Mouse (Mus musculus): ENCODE data around the gene Ttc7b. TPM values are rescaled to one million over a fixed set of nuclear protein-coding genes. Genes with fewer than 3 reads are reported as not detected.

The Ttc7b gene
- total RNA-seq, 1 experiment, result 19.0 TPM

GRCm38 (mm10) chr12:100287565-100287964 lies 233.1 kb downstream of the Ttc7b start:
- in situ Hi-C loops (cut with MboI; ENCODE audit: low sequenced_read_pairs in 2 of 2, unreplicated experiment in 2 of 2), result no loop called here
- Histone ChIP-seq H3K9ac (ENCODE audit: insufficient read depth, low read depth, low read length, poor library complexity, severe bottlenecking) (no peak overlapping the region), H3K36me3 (ENCODE audit: control insufficient read depth, insufficient read depth, low read length, poor library complexity, severe bottlenecking) (no peaks in the 10 kb centered on the region), H3K9me3 (ENCODE audit: control insufficient read depth, insufficient read depth, low read depth, low read length) (no peaks in the 10 kb centered on the region), H3K4me3 (ENCODE audit: insufficient read depth in 1 of 2, low read depth in 1 of 2, low read length in 2 of 2, poor library complexity in 1 of 2, severe bottlenecking in 1 of 2) (no peak overlapping the region), H3K27ac (ENCODE audit: insufficient read depth, low read depth, low read length, poor library complexity, severe bottlenecking) (no peak overlapping the region), H3K4me1 (ENCODE audit: control insufficient read depth in 2 of 2, insufficient read depth in 2 of 2, low read length in 2 of 2, poor library complexity in 1 of 2) (0 out of 4 replicates have a peak, but pooled peaks cover 2 to 3% of the 10 kb centered on the region in 2 experiments)
- no peak for DNase-seq (ENCODE audit: low read depth, low spot score)
- TF ChIP-seq HCFC1 (IDR thresholded peaks at IDR 0.05; ENCODE audit: borderline replicate concordance, insufficient read depth, low read length), result no peak
- TF ChIP-seq CHD2 (IDR thresholded peaks at IDR 0.05; ENCODE audit: low read depth, low read length), result no peak
- TF ChIP-seq ZNF384 (IDR thresholded peaks at IDR 0.05; ENCODE audit: low read depth, low read length), result no peak
- no peak for TF ChIP-seq ZC3H11A (IDR thresholded peaks at IDR 0.05; ENCODE audit: borderline replicate concordance, low read depth, low read length)
- TF ChIP-seq MAFK (IDR thresholded peaks at IDR 0.05; ENCODE audit: insufficient read depth, low read depth, low read length), result no peak

DNA sequence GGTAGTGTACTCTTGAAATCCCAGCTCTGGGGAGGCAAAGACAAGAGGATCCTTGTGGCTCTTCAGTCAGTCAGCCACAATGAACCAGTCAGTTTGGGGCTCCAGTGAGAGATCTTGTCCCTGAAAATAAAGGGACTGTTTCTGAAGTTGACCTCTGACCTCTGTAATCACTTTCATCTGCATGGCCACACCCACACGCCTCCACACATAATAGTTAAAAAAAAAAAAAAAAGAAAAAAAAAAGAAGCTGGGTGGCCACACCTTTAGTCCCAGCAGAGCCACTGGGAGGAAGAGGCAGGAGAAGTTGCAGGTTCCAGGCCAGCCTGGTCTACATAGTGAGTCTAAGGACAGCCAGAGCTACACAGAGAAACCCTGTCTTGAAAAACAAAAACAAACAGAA lies 237.3 kb downstream of the Ttc7b start:
- Histone ChIP-seq H3K9me3 (ENCODE audit: control insufficient read depth, insufficient read depth, low read depth, low read length) (no peaks in the 10 kb centered on the region), H3K4me1 (ENCODE audit: control insufficient read depth in 2 of 2, insufficient read depth in 2 of 2, low read length in 2 of 2, poor library complexity in 1 of 2) (0 out of 4 replicates have a peak, but pooled peaks cover under 1 to 2% of the 10 kb centered on the region in 2 experiments), H3K9ac (ENCODE audit: insufficient read depth, low read depth, low read length, poor library complexity, severe bottlenecking) (no peak overlapping the region), H3K4me3 (ENCODE audit: insufficient read depth in 1 of 2, low read depth in 1 of 2, low read length in 2 of 2, poor library complexity in 1 of 2, severe bottlenecking in 1 of 2) (no peak overlapping the region), H3K36me3 (ENCODE audit: control insufficient read depth, insufficient read depth, low read length, poor library complexity, severe bottlenecking) (no peaks in the 10 kb centered on the region), H3K27ac (ENCODE audit: insufficient read depth, low read depth, low read length, poor library complexity, severe bottlenecking) (no peak overlapping the region)
- DNase-seq (ENCODE audit: low read depth, low spot score), result no peak
- in situ Hi-C loops (cut with MboI; ENCODE audit: low sequenced_read_pairs in 2 of 2, unreplicated experiment in 2 of 2), result no loop called here
- peak; percentile 75 for TF ChIP-seq ZNF384 (IDR thresholded peaks at IDR 0.05; ENCODE audit: low read depth, low read length)
- TF ChIP-seq MAFK (IDR thresholded peaks at IDR 0.05; ENCODE audit: insufficient read depth, low read depth, low read length), result no peak

- in situ Hi-C loops (cut with MboI; ENCODE audit: low sequenced_read_pairs in 2 of 2, unreplicated experiment in 2 of 2), result no loop called here
- Histone ChIP-seq H3K36me3 (ENCODE audit: control insufficient read depth, insufficient read depth, low read length, poor library complexity, severe bottlenecking) (no peaks in the 10 kb centered on the region), H3K9me3 (ENCODE audit: control insufficient read depth, insufficient read depth, low read depth, low read length) (no peaks in the 10 kb centered on the region), H3K27ac (ENCODE audit: insufficient read depth, low read depth, low read length, poor library complexity, severe bottlenecking) (no peak overlapping the region), H3K4me3 (ENCODE audit: insufficient read depth in 1 of 2, low read depth in 1 of 2, low read length in 2 of 2, poor library complexity in 1 of 2, severe bottlenecking in 1 of 2) (no peak overlapping the region), H3K4me1 (ENCODE audit: control insufficient read depth in 2 of 2, insufficient read depth in 2 of 2, low read length in 2 of 2, poor library complexity in 1 of 2) (0 out of 4 replicates have a peak, but pooled peaks cover 2% of the 10 kb centered on the region in 2 experiments), H3K9ac (ENCODE audit: insufficient read depth, low read depth, low read length, poor library complexity, severe bottlenecking) (no peak overlapping the region)
- TF ChIP-seq ZC3H11A (IDR thresholded peaks at IDR 0.05; ENCODE audit: borderline replicate concordance, low read depth, low read length) (no peak), CHD2 (IDR thresholded peaks at IDR 0.05; ENCODE audit: low read depth, low read length) (no peak), MAFK (IDR thresholded peaks at IDR 0.05; ENCODE audit: insufficient read depth, low read depth, low read length) (no peak), HCFC1 (IDR thresholded peaks at IDR 0.05; ENCODE audit: borderline replicate concordance, insufficient read depth, low read length) (no peak), ZNF384 (IDR thresholded peaks at IDR 0.05; ENCODE audit: low read depth, low read length) (no peak)
- DNase-seq (ENCODE audit: low read depth, low spot score), result no peak
Measured at GRCm38 (mm10) chr12:100282025-100282885, 238.4 kb downstream of the Ttc7b start.

DNA sequence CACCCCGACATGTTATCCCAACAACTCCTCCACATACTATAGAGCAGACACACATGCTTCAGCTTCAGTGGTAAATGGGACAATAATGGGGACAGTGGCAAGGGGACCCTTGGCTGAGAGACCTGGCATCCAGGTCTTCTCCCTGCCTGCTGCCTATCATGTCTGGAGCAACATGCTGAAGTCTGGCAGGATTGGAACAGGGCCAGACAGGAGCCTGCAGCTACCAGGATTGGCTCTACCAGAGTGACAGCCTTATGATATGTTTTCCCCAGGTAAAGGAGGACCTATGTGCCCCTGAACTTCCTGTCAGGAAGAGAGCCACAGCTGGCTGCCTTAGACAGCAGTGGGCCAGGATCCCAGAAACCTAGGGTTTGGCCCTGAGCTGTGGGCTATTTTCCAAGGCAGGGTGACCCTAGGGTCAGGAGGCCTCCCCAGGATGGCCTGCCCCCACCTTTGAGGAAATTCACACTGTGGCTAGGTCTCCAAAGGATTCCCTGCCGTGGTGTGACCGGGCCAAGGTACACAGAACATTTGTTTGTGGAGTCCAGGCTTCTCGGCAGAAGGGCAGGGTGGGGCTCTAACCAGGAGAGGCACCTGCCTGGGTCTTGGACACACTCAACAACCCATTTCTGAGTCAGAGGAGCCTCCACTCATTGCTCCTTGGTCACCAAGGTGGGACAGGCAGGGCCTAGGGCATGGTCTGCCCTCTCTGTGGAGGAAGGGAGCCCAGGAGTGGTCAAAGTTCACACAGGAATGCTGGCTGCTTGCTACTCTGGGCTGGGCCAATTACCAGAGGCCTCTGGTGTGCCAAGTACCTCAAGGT lies 239.4 kb downstream of the Ttc7b start:
- peaks cover 2 to 5% of the 10 kb centered on the region in 2 experiments; a peak in 1 of 4 replicates for H3K4me1 ChIP-seq (ENCODE audit: control insufficient read depth in 2 of 2, insufficient read depth in 2 of 2, low read length in 2 of 2, poor library complexity in 1 of 2)

More for the DNA sequence above, 239.4 kb downstream of the Ttc7b start:
- TF ChIP-seq MAFK (IDR thresholded peaks at IDR 0.05; ENCODE audit: insufficient read depth, low read depth, low read length) (no peak), ZC3H11A (IDR thresholded peaks at IDR 0.05; ENCODE audit: borderline replicate concordance, low read depth, low read length) (no peak), CHD2 (IDR thresholded peaks at IDR 0.05; ENCODE audit: low read depth, low read length) (no peak), ZNF384 (IDR thresholded peaks at IDR 0.05; ENCODE audit: low read depth, low read length) (no peak), HCFC1 (IDR thresholded peaks at IDR 0.05; ENCODE audit: borderline replicate concordance, insufficient read depth, low read length) (no peak)
- no peak overlapping the region for H3K27ac ChIP-seq (ENCODE audit: insufficient read depth, low read depth, low read length, poor library complexity, severe bottlenecking)
- no peaks in the 10 kb centered on the region for H3K36me3 ChIP-seq (ENCODE audit: control insufficient read depth, insufficient read depth, low read length, poor library complexity, severe bottlenecking)
- in situ Hi-C loops (cut with MboI; ENCODE audit: low sequenced_read_pairs in 2 of 2, unreplicated experiment in 2 of 2), result no loop called here
- no peak overlapping the region for H3K9ac ChIP-seq (ENCODE audit: insufficient read depth, low read depth, low read length, poor library complexity, severe bottlenecking)
- H3K9me3 ChIP-seq (ENCODE audit: control insufficient read depth, insufficient read depth, low read depth, low read length), result no peaks in the 10 kb centered on the region
- no peak for DNase-seq (ENCODE audit: low read depth, low spot score)
- no peak overlapping the region for H3K4me3 ChIP-seq (ENCODE audit: insufficient read depth in 1 of 2, low read depth in 1 of 2, low read length in 2 of 2, poor library complexity in 1 of 2, severe bottlenecking in 1 of 2)
